Mouse (Mus musculus) intestine, embryonic 14.5 days (tissue): Measurements from ENCODE around the gene Rragd. TPM values are rescaled to one million over a fixed set of nuclear protein-coding genes. Genes with fewer than 3 reads are reported as not detected.

Source experiments
- ATAC-seq: fragments of 200-750 bp; cut with Nextera tagmentation; replicated peaks from 2 replicates; pipeline ENCODE4 v1.8.0; 2017; ENCODE audit warnings: low read depth, moderate number of reproducible peaks, moderate TSS enrichment, moderate library complexity; ENCODE audit not compliant: low FRiP score, low TSS enrichment
- DNase-seq: peaks from one replicate; pipeline ENCODE4 v3.0.0-alpha.2; 2018; ENCODE audit warnings: low spot score
- H3K27ac ChIP-seq: fragments of 300-500 bp; sonication (generic); 2 replicates; pipeline ENCODE4 v1.5.1; 2014; ENCODE audit warnings: low read depth, mild to moderate bottlenecking, control low read depth
- H3K27me3 ChIP-seq: fragments of 300-500 bp; sonication (generic); replicated peaks from 2 replicates; pipeline ENCODE4 v1.6.1; 2014; ENCODE audit warnings: low read length, control low read depth; ENCODE audit not compliant: control insufficient read depth, insufficient read depth
- H3K36me3 ChIP-seq: fragments of 300-500 bp; sonication (generic); 2 replicates; pipeline ENCODE4 v1.6.1; 2014; ENCODE audit warnings: low read length, control low read depth; ENCODE audit not compliant: control insufficient read depth, insufficient read depth
- H3K4me1 ChIP-seq: fragments of 300-500 bp; sonication (generic); replicated peaks from 2 replicates; pipeline ENCODE4 v1.6.1; 2014; ENCODE audit warnings: low read length, control low read depth, mixed read lengths; ENCODE audit not compliant: control insufficient read depth, insufficient read depth
- H3K4me2 ChIP-seq: fragments of 300-500 bp; sonication (generic); 2 replicates; pipeline ENCODE4 v1.6.1; 2014; ENCODE audit warnings: low read length
- H3K4me3 ChIP-seq: fragments of 300-500 bp; sonication (generic); 2 replicates; pipeline ENCODE4 v1.5.1; 2014; ENCODE audit warnings: low read depth, low read length, control low read depth, mixed read lengths
- H3K9ac ChIP-seq: fragments of 300-500 bp; sonication (generic); 2 replicates; pipeline ENCODE4 v1.6.1; 2014; ENCODE audit warnings: mild to moderate bottlenecking, low read length
- H3K9me3 ChIP-seq: fragments of 300-500 bp; sonication (generic); 2 replicates; pipeline ENCODE4 v1.6.1; 2016; ENCODE audit warnings: low read length, control low read depth; ENCODE audit not compliant: control insufficient read depth
- WGBS: fragments of 180-500 bp; shearing (Covaris S2); extraction: QIAGEN DNeasy Blood & Tissue Kit; methylation state at CpG from one replicate; pipeline ENCODE4 v1.1.7; 2014; 5-methylcytosine and 5-hydroxymethylcytosine counted together
- polyA plus RNA-seq: library from polyadenylated mRNA; unstranded; fragments of >200 nt; fragmentation: Nextera tagmentation; extraction: Ambion mirVana; gene quantifications from 2 replicates; pipeline ENCODE4 v1.2.1, GENCODE M21; 2014

The Rragd gene
- polyA plus RNA-seq, 1 experiment from 2014 or later = 14.5 TPM

- Histone ChIP-seq H3K4me2 (no peak overlapping the region), H3K27me3 (no peaks in the 10 kb centered on the region), H3K4me1 (no peaks in the 10 kb centered on the region), H3K9me3 (no peaks in the 10 kb centered on the region), H3K4me3 (no peak overlapping the region), H3K27ac (no peak overlapping the region), H3K36me3 (peaks cover 77% of the 10 kb centered on the region), H3K9ac (no peak overlapping the region)
- no peak for ATAC-seq
- 76% methylated on average over 4 of the region's 4 CpGs for WGBS
- no peak for DNase-seq
Measured at GRCm38 (mm10) chr4:33039826-33040225, 57.0 kb downstream of the Rragd start.

DNA sequence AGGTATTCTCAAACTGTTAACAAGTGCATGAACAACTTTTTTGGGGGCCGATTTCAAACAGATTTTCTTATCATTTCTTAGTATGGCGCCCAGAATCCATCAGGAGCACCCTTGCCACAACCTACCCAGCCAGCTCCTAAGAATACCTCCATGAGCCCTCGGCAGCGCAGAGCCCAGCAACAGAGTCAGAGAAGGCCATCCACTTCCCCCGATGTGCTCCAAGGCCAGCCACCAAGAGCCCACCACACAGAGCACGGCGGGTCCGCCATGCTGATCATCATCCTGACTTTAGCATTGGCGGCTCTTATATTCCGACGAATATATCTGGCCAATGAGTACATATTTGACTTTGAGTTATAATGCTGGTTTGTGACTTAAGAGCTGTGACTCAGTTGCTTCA, 66.8 kb downstream of the Rragd start:
- H3K9me3 ChIP-seq = no peaks in the 10 kb centered on the region
- H3K4me1 ChIP-seq = no peaks in the 10 kb centered on the region
- ATAC-seq (no peak), DNase-seq (peak; percentile 27)
- WGBS = 94% methylated on average over 11 of the region's 11 CpGs
- no peak overlapping the region for H3K9ac ChIP-seq
- no peak overlapping the region for H3K4me3 ChIP-seq
- H3K27me3 ChIP-seq = no peaks in the 10 kb centered on the region
- H3K27ac ChIP-seq = no peak overlapping the region
- H3K4me2 ChIP-seq = no peak overlapping the region
- H3K36me3 ChIP-seq = peaks cover 81% of the 10 kb centered on the region

DNA sequence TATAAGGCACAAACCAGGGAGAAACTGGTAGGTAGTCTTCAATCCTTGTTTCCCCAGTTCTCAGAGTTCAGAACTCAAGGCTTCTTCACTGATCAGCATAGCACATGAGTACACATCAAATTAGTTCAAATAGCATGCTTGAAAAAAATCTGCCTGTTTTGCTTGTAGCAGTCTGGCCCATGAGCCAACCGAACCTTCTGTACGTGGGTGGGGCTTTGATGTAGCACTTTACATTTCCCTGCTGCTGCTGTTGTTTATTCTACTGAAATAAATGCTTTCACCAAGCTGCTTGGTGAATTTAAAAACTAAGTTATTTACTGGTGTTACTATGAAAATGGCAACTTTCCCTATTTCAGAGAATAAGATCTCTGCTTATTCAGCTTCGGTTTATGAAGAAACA, 69.2 kb downstream of the Rragd start:
- Histone ChIP-seq H3K27me3 (no peaks in the 10 kb centered on the region), H3K4me2 (no peak overlapping the region), H3K9ac (no peak overlapping the region), H3K36me3 (peaks cover 57% of the 10 kb centered on the region), H3K27ac (no peak overlapping the region), H3K4me3 (no peak overlapping the region), H3K4me1 (no peaks in the 10 kb centered on the region), H3K9me3 (no peaks in the 10 kb centered on the region)
- DNase-seq (no peak), ATAC-seq (no peak)
- WGBS = 78% methylated on average over 3 of the region's 3 CpGs

DNA sequence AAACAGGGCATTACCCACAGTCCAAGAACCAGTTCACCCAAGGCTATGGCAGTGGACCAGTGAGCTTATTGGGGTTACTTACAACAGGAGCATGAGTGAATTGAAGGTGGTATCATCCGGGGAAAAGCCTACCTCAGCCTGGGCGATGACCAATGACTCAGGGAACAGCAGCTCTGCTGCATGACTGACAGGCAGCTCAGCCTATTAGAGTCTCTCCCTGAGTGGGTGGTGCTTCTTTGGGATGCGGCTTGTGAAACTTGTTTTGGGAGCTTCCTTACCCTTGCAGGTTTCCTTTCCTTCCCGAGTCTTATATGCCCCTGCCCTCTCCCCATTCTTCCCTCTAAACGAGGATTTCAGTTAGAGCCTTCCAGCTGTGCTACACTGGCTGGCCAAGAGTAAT, 69.8 kb downstream of the Rragd start:
- Histone ChIP-seq H3K27ac (no peak overlapping the region), H3K4me2 (no peak overlapping the region), H3K27me3 (no peaks in the 10 kb centered on the region), H3K4me1 (no peaks in the 10 kb centered on the region), H3K4me3 (no peak overlapping the region), H3K9ac (no peak overlapping the region), H3K9me3 (no peaks in the 10 kb centered on the region), H3K36me3 (peaks cover 51% of the 10 kb centered on the region)
- WGBS = 94% methylated on average over 5 of the region's 5 CpGs
- DNase-seq (peak; percentile 47), ATAC-seq (no peak)

GRCm38 (mm10) chr4:33054426-33054825, 71.6 kb downstream of the Rragd start:
- ATAC-seq (no peak), DNase-seq (no peak)
- Histone ChIP-seq H3K27me3 (no peaks in the 10 kb centered on the region), H3K4me3 (no peak overlapping the region), H3K9me3 (no peaks in the 10 kb centered on the region), H3K36me3 (peaks cover 35% of the 10 kb centered on the region), H3K4me1 (no peaks in the 10 kb centered on the region), H3K9ac (no peak overlapping the region), H3K4me2 (no peak overlapping the region), H3K27ac (no peak overlapping the region)

DNA sequence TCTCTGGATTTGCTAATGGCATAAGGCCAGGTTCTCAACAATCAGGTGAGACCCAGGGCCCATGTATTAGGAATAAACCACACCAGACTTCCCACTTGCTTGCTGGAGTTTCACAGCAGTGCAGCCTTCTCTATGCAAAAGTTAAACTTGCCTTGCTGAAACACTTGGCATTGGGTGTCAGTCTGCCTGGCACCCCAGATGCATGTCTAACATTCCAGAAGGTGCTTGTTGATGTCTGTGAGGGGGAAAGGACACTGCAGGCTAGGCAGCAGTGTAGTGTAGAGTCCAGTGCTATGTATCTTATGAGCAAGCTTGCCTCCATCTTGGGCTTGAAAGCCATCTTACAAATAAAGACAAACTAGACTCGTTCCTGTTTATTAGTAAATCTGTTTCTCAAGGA, 73.5 kb downstream of the Rragd start:
- no peak for DNase-seq
- peaks cover 3% of the 10 kb centered on the region; the same call in 1 of the 2 replicates for H3K4me1 ChIP-seq
- WGBS = 85% methylated on average over 1 of the region's 1 CpGs

DNA sequence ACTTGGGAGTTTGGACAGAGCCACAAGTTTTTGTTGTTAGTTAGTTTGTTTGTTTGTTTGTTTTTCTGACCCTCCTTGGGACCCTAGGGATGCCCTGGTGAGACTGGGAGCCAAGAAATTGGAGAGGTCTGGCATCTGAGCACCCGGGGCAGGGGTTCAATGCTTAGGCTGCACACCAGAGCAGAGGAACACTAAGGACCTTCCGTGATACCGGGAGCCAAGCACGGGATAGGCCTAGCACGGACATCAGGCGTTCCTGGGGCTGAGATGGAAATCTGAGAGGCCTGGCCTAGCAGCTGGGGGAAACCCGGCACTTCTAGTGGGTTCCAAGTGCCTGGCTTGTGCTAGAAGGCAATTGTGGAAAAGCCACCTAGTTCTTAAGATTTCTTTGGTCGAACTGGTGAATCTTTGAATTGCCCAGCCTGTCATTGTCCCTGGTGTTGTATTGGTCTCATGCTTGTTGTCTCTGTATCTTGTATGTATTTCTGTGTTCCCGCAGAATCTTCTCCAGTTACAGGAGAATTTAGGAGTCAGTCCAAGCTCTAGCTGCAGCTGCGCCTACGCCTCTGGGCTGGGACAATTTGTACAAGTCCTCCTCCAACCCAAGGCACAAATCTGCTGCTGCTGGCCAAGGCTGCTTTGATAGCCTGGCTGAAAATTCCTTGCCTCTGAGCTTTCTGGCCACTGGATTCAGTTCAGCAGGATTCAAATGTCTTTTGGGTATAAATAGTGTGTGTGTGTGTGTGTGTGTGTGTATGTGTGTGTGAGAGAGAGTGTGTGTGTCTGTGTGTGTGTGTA, 75.3 kb downstream of the Rragd start:
- no peaks in the 10 kb centered on the region for H3K36me3 ChIP-seq
- H3K4me1 ChIP-seq = peaks cover 3% of the 10 kb centered on the region; the same call in 1 of the 2 replicates
- DNase-seq = no peak
- 74% methylated on average over 11 of the region's 11 CpGs for WGBS
- H3K27ac ChIP-seq = no peak overlapping the region
- no peaks in the 10 kb centered on the region for H3K27me3 ChIP-seq
- H3K4me2 ChIP-seq = no peak overlapping the region
- H3K9me3 ChIP-seq = no peaks in the 10 kb centered on the region
- no peak overlapping the region for H3K9ac ChIP-seq
- no peak for ATAC-seq
- H3K4me3 ChIP-seq = no peak overlapping the region

More for the DNA sequence above, 73.5 kb downstream of the Rragd start:
- no peak for ATAC-seq
- peaks cover 16% of the 10 kb centered on the region for H3K36me3 ChIP-seq
- H3K27me3 ChIP-seq = no peaks in the 10 kb centered on the region
- H3K4me3 ChIP-seq = no peak overlapping the region
- H3K4me2 ChIP-seq = no peak overlapping the region
- no peak overlapping the region for H3K9ac ChIP-seq
- H3K9me3 ChIP-seq = no peaks in the 10 kb centered on the region
- no peak overlapping the region for H3K27ac ChIP-seq

- 0 out of 2 replicates have a peak, but pooled peaks have one; percentile 19 for ATAC-seq
- peaks cover 7% of the 10 kb centered on the region for H3K4me1 ChIP-seq
- no peak for DNase-seq
- H3K4me2 ChIP-seq = no peak overlapping the region
- WGBS = 13% methylated on average over 7 of the region's 7 CpGs
- no peak overlapping the region for H3K4me3 ChIP-seq
- no peaks in the 10 kb centered on the region for H3K36me3 ChIP-seq
- H3K9me3 ChIP-seq = no peaks in the 10 kb centered on the region
- no peaks in the 10 kb centered on the region for H3K27me3 ChIP-seq
- no peak overlapping the region for H3K27ac ChIP-seq
- H3K9ac ChIP-seq = no peak overlapping the region
Measured at GRCm38 (mm10) chr4:33061158-33061557, 78.3 kb downstream of the Rragd start.

DNA sequence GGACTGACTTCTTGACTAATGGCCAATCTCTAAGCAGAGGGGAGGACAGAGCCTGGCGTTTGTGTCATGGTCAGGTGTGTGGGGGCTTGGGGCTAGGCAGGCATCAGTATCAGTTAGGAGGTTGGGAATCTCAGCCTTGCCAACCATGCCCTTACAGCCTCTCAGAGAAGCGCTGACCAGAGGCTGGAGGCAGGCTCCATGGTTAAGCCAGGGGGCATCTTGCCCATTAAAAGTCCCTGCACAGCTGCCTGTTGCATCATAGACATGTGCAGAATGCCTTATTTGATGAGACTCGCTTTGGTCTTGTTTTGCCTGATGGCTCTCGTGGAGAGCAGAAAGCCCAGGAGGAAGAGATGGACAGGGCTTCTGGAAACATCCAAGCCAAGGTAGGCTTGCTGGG, 80.1 kb downstream of the Rragd start, which contains the start of gene Gabrr2:
TSS of gene Gabrr2 (plus strand) at position 19 of the 400 bp plus-strand sequence.
- H3K27ac ChIP-seq = no peak within 1 kb of the TSS
- no peak within 1 kb of the TSS for H3K9ac ChIP-seq
- H3K9me3 ChIP-seq = no peaks in the 10 kb centered on the region
- H3K4me1 ChIP-seq = peaks cover 9% of the 10 kb centered on the region
- no peaks in the 10 kb centered on the region for H3K27me3 ChIP-seq
- H3K4me2 ChIP-seq = no peak within 1 kb of the TSS
- DNase-seq (no peak), ATAC-seq (no peak)
- H3K4me3 ChIP-seq = no peak within 1 kb of the TSS
- 86% methylated on average over 4 of the region's 4 CpGs for WGBS
- no peaks in the 10 kb centered on the region for H3K36me3 ChIP-seq
